Mouse (Mus musculus) liver, embryonic 12.5 days (tissue): ENCODE data around the gene Rab34. TPM values are rescaled to one million over a fixed set of nuclear protein-coding genes. Genes with fewer than 3 reads are reported as not detected.

Experiments
- ATAC-seq: fragments of 200-750 bp; cut with Nextera tagmentation; 2 replicates; pipeline ENCODE4 v1.8.0; 2017; ENCODE audit warnings: moderate number of reproducible peaks, mild to moderate bottlenecking, moderate library complexity
- H3K27ac ChIP-seq: fragments of 300-500 bp; sonication (generic); 2 replicates; pipeline ENCODE4 v1.5.1; 2016; ENCODE audit warnings: mild to moderate bottlenecking
- H3K27me3 ChIP-seq: fragments of 300-500 bp; sonication (generic); replicated peaks from 2 replicates; pipeline ENCODE4 v1.6.1; 2016; ENCODE audit warnings: mild to moderate bottlenecking, moderate library complexity
- H3K36me3 ChIP-seq: fragments of 300-500 bp; sonication (generic); 2 replicates; pipeline ENCODE4 v1.6.1; 2016; ENCODE audit warnings: mild to moderate bottlenecking, moderate library complexity
- H3K4me1 ChIP-seq: fragments of 300-500 bp; sonication (generic); 2 replicates; pipeline ENCODE4 v1.6.1; 2016
- H3K4me2 ChIP-seq: fragments of 300-500 bp; sonication (generic); 2 replicates; pipeline ENCODE4 v1.6.1; 2016; ENCODE audit warnings: mild to moderate bottlenecking, moderate library complexity
- H3K4me3 ChIP-seq: fragments of 300-500 bp; sonication (generic); 2 replicates; pipeline ENCODE4 v1.5.1; 2016; ENCODE audit warnings: mild to moderate bottlenecking, moderate library complexity
- H3K9ac ChIP-seq: fragments of 300-500 bp; sonication (generic); 2 replicates; pipeline ENCODE4 v1.6.1; 2016; ENCODE audit warnings: mild to moderate bottlenecking, moderate library complexity
- H3K9me3 ChIP-seq: fragments of 300-500 bp; sonication (generic); replicated peaks from 2 replicates; pipeline ENCODE4 v1.6.1; 2016; ENCODE audit warnings: mild to moderate bottlenecking, moderate library complexity
- WGBS: fragments of 180-500 bp; shearing (Covaris S2); methylation state at CpG from one replicate; pipeline ENCODE4 v1.1.7; 2016; ENCODE audit not compliant: insufficient replicate concordance; 5-methylcytosine and 5-hydroxymethylcytosine counted together
- polyA plus RNA-seq: library from polyadenylated mRNA; unstranded; fragments of >200 nt; fragmentation: Nextera tagmentation; extraction: Ambion mirVana; gene quantifications from 2 replicates; pipeline ENCODE4 v1.2.1, GENCODE M21; 2016

Rab34 gene
- polyA plus RNA-seq, 1 experiment from 2014 or later, result 20.3 TPM

DNA sequence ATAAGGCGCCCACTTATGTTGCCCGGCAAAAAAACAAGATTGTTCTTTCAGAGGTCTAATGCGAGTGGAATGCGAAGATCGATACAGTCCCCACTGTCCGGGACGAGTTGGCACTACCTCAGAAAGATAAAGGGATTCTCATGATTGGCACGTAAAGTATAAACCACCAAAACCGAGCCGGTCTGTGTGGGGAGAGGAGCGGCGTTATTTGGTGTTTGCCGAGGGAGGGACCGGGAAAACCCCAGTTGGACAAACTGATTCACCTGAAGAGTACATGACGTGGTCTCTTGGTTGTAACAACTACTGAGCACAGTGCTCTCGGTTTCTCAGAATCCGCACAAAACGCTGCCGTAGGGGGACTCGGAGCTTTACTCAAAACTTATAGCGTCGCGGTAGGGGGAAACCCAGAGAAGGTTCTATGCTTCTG is 11.3 kb upstream of the Rab34 start:
- WGBS, result under 1% methylated on average over 23 of the region's 23 CpGs
- H3K27me3 ChIP-seq, result no peaks in the 10 kb centered on the region
- no peak for ATAC-seq
- peak overlapping the region; percentile 92 for H3K4me2 ChIP-seq
- H3K9me3 ChIP-seq, result no peaks in the 10 kb centered on the region
- H3K4me1 ChIP-seq, result peaks cover 66% of the 10 kb centered on the region
- peaks cover 42% of the 10 kb centered on the region for H3K36me3 ChIP-seq
- peak overlapping the region; percentile 94 for H3K4me3 ChIP-seq
- peak overlapping the region; percentile 97 for H3K9ac ChIP-seq
- H3K27ac ChIP-seq, result peak overlapping the region; percentile 100

DNA sequence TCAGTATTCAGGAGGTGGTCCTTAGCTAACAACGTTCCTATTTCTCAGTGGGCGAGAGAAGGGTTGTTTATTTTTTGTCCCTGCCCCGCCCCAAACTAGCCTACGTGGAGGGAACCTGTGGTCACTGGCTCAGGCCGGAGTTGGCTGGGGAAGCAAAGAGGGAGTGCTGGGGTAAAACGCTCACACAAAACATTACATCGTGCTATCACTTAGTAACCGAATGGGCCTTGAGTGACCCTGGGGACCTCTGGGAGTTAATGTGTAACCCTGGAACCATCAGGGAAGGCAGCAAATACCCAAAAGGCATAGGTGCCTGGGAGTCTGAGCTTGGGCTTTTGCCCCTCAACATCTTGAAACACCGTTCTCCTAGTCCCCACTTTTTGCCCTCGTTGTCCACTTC is 10.8 kb upstream of the Rab34 start:
- H3K36me3 ChIP-seq, result peaks cover 42% of the 10 kb centered on the region
- no peaks in the 10 kb centered on the region for H3K9me3 ChIP-seq
- peak overlapping the region; percentile 97 for H3K9ac ChIP-seq
- H3K27ac ChIP-seq, result peak overlapping the region; percentile 100
- under 1% methylated on average over 10 of the region's 10 CpGs for WGBS
- peak overlapping the region; percentile 94 for H3K4me3 ChIP-seq
- no peaks in the 10 kb centered on the region for H3K27me3 ChIP-seq
- peak; percentile 14 for ATAC-seq
- peaks cover 66% of the 10 kb centered on the region for H3K4me1 ChIP-seq
- peak overlapping the region; percentile 92 for H3K4me2 ChIP-seq

DNA sequence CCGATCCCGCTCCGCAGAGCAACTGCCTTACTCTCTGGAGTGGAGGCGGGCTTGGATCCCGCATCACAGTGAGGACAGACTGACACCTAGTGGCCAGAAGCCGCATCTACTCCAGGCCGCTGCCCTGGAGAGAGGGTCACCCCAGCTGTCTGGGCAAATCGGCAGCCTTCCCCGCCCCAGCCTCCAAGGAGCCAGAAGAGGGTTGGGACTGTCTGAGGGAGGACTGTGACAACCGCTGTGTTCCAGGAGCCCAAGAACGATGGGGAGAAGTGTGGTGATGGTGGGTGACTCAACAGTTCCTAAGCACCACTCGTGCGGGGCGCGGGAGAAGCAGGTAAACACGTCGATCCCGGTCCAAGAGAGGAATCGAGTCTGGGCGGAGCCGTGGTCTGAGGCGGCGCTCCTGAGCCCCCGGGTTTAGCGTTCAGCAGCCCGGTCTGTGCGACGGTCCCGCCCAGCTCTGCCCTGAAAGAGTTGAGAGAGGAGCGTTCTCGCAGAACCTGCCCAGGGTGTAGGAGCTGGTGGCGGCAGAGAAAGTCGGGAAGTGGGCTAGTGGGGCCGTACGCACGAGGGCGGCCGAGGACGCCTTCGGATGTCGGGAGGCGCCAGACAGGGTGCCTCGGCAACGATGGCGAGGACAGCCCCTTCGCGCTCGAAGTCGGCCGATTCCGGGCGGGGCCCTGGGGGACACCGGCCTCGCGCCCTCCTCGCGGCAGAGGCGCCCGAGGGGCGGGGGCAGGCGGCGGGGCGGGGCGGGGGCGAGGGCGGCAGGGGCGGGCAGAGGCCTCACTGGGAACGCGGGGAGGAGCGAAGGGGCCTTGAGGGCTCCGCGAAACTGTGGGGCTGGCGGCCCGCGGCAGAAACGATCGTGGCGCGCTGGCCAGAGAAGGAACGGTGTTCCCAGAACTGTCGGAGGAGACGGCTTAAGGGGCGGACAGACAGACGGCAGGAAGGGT is 10.0 kb upstream of the Rab34 start:
- Histone ChIP-seq H3K4me1 (peaks cover 59% of the 10 kb centered on the region), H3K36me3 (peaks cover 38% of the 10 kb centered on the region), H3K27ac (peak overlapping the region; percentile 100), H3K9ac (peak overlapping the region; percentile 97), H3K27me3 (no peaks in the 10 kb centered on the region), H3K4me3 (peak overlapping the region; percentile 94), H3K4me2 (peak overlapping the region; percentile 92), H3K9me3 (no peaks in the 10 kb centered on the region)
- peak; percentile 79 for ATAC-seq
- 2% methylated on average over 78 of the region's 84 CpGs for WGBS

DNA sequence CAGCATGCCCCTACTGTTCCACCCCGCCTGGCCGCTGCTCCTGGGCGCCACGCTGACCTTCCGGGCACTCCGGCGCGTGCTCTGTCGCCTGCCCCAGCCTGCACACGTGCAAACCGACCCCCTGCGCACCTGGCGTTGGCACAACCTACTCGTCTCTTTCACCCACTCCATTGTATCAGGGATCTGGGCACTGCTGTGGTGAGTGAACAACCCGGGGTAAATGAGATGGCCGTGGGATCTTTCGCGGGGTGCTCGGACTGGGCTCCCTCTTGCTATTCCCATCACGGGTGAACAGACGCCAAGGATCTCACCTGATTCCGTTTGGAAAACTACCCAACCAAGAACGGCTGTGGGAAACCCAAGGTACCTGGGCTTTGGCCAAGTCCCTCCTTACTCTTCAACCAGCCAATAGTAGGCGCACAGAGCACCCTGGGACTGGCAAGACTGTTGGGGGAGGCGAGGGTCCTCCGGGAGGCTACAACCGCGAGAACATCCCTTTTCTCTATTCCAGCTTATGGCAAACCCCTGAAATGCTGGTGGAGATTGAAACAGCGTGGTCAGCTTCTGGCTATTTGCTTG is 9.3 kb upstream of the Rab34 start:
- H3K4me3 ChIP-seq, result peak overlapping the region; percentile 94
- no peaks in the 10 kb centered on the region for H3K9me3 ChIP-seq
- WGBS, result 1% methylated on average over 29 of the region's 29 CpGs
- peak overlapping the region; percentile 97 for H3K9ac ChIP-seq
- peaks cover 60% of the 10 kb centered on the region for H3K4me1 ChIP-seq
- peak; percentile 11 for ATAC-seq
- H3K36me3 ChIP-seq, result peaks cover 38% of the 10 kb centered on the region
- H3K4me2 ChIP-seq, result peak overlapping the region; percentile 92
- H3K27me3 ChIP-seq, result no peaks in the 10 kb centered on the region
- H3K27ac ChIP-seq, result peak overlapping the region; percentile 100

DNA sequence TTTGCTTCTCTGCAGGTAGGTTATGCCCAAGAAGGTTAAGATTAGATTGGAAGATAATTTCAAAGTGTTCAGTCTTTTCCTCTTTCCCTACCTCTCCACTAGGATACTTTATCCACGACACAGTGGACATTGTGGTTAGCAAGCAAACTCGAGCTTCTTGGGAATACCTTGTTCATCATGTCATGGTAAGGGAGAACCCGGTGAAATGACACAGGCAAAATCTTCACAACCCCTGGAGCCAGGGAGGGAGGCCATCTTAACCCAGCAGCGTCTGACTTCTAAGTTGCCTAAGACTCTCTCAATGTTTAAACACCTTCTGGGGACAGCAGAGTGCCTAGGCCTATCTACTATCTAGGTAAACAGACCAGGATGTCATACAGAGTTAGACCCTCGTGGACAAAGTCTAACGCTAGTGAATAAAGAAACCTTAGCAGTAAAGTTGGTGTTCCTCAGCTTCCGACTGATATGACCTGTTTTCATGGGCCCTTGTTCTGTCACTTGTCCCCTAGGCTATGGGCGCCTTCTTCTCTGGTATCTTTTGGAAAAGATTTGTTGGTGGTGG is 8.7 kb upstream of the Rab34 start:
- WGBS, result 8% methylated on average over 8 of the region's 8 CpGs
- peaks cover 60% of the 10 kb centered on the region for H3K4me1 ChIP-seq
- no peak for ATAC-seq
- H3K27me3 ChIP-seq, result no peaks in the 10 kb centered on the region
- H3K27ac ChIP-seq, result peak overlapping the region; percentile 100
- no peaks in the 10 kb centered on the region for H3K9me3 ChIP-seq
- peak overlapping the region; percentile 97 for H3K9ac ChIP-seq
- H3K4me2 ChIP-seq, result peak overlapping the region; percentile 92
- peaks cover 38% of the 10 kb centered on the region for H3K36me3 ChIP-seq
- peak overlapping the region; percentile 94 for H3K4me3 ChIP-seq

DNA sequence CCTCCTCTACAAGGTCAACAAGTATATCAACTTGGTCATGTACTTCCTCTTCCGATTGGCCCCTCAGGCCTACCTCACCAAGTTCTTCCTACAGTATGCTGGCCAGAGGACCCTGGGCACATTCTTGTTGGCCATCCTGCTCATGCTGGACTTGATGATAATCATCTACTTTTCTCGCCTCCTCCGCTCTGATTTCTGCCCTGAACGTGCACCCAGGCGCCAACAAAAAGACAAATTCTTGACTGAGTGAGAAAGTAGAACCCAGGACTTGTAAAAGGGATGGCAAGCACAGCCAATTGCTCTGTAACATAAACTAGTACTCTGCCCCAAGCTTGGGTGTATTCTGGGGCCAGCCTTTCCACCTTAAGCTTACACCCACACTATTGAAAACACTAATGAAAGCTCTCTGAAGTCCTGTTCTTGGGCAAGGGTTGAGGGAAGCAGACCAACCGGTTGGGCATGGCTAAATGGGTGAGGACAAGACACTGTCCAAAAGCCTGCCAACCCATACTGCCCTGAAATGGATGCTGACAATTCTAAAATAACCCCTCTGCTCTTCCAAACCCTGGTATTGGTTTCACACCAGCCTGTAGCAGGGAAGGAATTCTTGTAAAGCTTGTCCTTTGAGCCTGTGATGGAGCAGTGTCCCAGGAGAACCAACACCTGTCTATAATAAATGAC is 8.0 kb upstream of the Rab34 start:
- peak overlapping the region; percentile 100 for H3K27ac ChIP-seq
- H3K36me3 ChIP-seq, result peaks cover 38% of the 10 kb centered on the region
- H3K9ac ChIP-seq, result peak overlapping the region; percentile 97
- ATAC-seq, result no peak
- H3K9me3 ChIP-seq, result no peaks in the 10 kb centered on the region
- peak overlapping the region; percentile 94 for H3K4me3 ChIP-seq
- WGBS, result 31% methylated on average over 6 of the region's 6 CpGs
- H3K4me1 ChIP-seq, result peaks cover 55% of the 10 kb centered on the region
- no peaks in the 10 kb centered on the region for H3K27me3 ChIP-seq
- H3K4me2 ChIP-seq, result peak overlapping the region; percentile 92

DNA sequence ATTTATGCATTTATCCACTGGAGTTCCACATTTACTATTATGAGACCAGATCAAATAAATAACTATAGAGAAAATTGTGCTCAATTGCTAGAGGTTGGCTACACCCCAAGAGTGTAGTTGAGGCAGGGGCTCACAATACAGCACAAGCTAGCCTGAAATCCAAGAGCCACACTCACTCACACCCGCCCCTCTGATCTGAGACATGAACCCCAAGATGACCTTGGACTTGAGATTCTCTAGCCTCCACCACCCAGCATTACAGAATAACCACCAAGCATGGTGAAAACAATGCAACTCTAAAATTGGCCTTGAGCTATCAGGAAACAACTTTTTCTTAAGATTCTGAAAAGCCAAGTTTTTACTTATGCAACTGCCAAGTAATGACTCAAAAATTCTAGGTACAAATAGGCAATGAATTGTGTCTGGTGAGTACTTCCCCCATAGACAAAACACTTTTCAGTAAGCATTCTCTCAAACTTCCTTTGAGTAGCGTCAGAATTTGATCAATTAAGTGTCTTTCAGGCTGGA is 6.3 kb upstream of the Rab34 start:
- no peak for ATAC-seq
- H3K4me2 ChIP-seq, result peak overlapping the region; percentile 92
- peaks cover 17% of the 10 kb centered on the region for H3K27me3 ChIP-seq
- WGBS, result 26% methylated on average over 2 of the region's 2 CpGs
- peaks cover 38% of the 10 kb centered on the region for H3K36me3 ChIP-seq
- no peaks in the 10 kb centered on the region for H3K9me3 ChIP-seq
- H3K9ac ChIP-seq, result peak overlapping the region; percentile 95
- peak overlapping the region; percentile 94 for H3K4me3 ChIP-seq
- H3K4me1 ChIP-seq, result peaks cover 47% of the 10 kb centered on the region
- peak overlapping the region; percentile 100 for H3K27ac ChIP-seq

DNA sequence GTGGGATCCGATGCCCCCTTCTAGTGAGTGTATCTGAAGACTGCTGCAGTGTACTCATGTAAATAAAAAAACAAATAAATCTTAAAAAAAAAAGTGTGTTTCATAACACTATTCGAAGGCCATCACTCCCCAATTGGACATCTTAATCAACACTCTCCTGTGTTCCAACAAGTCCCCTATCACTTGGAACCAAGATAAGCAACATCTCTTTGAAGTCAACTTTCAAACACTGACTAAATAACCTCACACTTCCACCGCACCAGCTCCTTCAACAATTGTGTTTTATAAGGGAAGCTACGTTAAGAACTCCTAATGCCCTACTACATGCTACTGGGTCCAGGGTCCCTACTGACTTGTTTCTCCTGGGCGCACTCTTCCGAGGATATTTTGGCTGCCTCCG is 5.8 kb upstream of the Rab34 start:
- Histone ChIP-seq H3K4me3 (peak overlapping the region; percentile 94), H3K9ac (peak overlapping the region; percentile 95), H3K9me3 (no peaks in the 10 kb centered on the region), H3K36me3 (peaks cover 38% of the 10 kb centered on the region), H3K27me3 (peaks cover 22% of the 10 kb centered on the region), H3K4me1 (peaks cover 47% of the 10 kb centered on the region), H3K27ac (peak overlapping the region; percentile 100), H3K4me2 (peak overlapping the region; percentile 92)
- under 1% methylated on average over 7 of the region's 7 CpGs for WGBS
- no peak for ATAC-seq

DNA sequence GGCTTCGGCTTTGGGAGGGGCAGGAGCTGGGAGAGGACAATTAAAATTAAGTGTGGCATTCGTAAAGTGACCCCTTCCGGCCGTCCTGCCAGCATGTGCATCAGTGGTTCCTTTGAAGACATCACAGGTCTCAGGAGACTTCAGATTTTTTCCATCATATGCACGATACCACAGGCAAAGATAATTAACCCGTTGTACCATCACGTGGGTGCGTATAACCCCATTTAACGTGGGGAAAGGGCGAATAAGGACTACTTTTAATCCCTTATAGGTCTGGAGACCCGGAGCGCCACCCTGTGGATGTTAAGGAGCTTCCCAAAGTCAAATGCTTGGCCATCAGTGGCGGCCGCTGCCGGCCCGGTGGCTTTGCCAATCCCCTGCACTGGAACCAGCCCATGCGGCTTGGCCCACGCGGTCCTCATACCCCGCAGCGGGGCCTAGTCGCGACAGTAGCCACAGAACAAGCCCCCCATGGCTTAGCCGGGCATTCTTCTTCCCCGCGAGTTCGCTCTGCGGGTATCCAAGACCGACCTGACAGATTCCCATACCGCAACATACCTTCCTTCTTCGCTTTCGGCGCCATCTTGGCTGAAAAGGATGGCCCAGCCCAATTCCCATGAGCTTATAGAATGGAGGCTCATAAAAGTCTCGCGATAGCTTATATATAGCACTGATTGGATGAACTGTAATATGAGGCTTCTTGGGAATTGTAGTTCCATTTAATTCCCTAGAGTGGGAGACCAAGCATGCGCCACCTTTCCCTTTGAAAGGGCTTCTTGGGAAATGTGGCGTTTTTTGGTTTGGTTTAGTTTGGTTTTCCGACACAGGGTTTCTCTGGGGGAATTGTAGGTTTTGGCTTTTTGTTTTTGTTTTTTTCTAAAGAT is 5.0 kb upstream of the Rab34 start, which contains the start of gene Rpl23a:
Gene Rpl23a, minus strand, starts transcription at position 624 of the 884 bp plus-strand sequence.
- Histone ChIP-seq H3K9ac (peak within 1 kb of the TSS; percentile 95), H3K9me3 (no peaks in the 10 kb centered on the region), H3K27me3 (peaks cover 30% of the 10 kb centered on the region), H3K4me2 (peak within 1 kb of the TSS; percentile 92), H3K27ac (peak within 1 kb of the TSS; percentile 100), H3K4me1 (peaks cover 47% of the 10 kb centered on the region), H3K4me3 (peak within 1 kb of the TSS; percentile 94), H3K36me3 (peaks cover 38% of the 10 kb centered on the region)
- WGBS, result under 1% methylated on average over 38 of the region's 38 CpGs
- peak; percentile 73 for ATAC-seq

DNA sequence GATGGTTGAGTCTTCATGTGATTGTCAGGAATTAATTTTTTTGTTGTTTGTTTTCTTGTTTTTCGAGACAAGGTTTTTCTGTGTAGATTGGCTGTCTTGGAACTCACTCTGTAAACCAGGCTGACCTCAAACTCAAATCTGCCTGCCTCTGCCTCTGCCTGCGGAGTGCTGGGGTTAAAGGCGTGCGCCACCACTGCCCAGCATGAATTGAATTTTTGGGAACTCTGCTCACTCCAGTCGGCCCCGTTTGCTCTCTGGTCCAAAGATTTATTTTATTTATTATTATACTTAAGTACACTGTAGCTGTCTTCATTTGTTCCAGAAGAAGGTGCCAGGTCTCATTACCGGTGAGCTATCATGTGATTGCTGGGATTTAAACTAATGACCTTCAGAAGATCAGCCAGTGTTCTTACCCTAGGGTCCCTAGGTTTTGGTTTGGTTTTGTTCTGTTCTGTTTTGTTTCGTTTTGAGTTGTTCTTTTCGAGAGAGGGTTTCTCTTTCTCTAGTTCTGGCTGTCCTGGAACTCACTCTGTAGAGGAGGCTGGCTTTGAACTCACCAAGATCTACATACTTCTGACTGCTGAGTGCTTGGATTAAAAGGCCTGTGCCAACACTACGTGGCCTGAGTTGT is 4.2 kb upstream of the Rab34 start:
- no peaks in the 10 kb centered on the region for H3K9me3 ChIP-seq
- H3K36me3 ChIP-seq, result peaks cover 36% of the 10 kb centered on the region
- peak overlapping the region; percentile 94 for H3K4me3 ChIP-seq
- H3K4me2 ChIP-seq, result peak overlapping the region; percentile 92
- whole genome bisulfite sequencing, result 35% methylated on average over 10 of the region's 10 CpGs
- peaks cover 54% of the 10 kb centered on the region for H3K4me1 ChIP-seq
- H3K27ac ChIP-seq, result no peak overlapping the region
- no peak for ATAC-seq
- peaks cover 38% of the 10 kb centered on the region for H3K27me3 ChIP-seq
- H3K9ac ChIP-seq, result peak overlapping the region; percentile 61
